Mouse (Mus musculus) cerebellum, adult 2 months (tissue): Measurements from ENCODE around the gene Gja5. TPM values are rescaled to one million over a fixed set of nuclear protein-coding genes. Genes with fewer than 3 reads are reported as not detected.

ENCODE experiments used
- DNase-seq, 2 experiments: peaks; one replicate each; pipeline ENCODE4 v3.0.0; 2021
- H3K27ac ChIP-seq: fragments of 200-500 bp; 2 replicates; pipeline ENCODE4 v1.5.1; 2012; ENCODE audit warnings: low read length, control low read depth, inconsistent platforms; ENCODE audit not compliant: insufficient read depth
- H3K27me3 ChIP-seq: fragments of 200-500 bp; 2 replicates; pipeline ENCODE4 v1.6.1; 2012; ENCODE audit warnings: inconsistent platforms, mild to moderate bottlenecking, low read length, moderate library complexity; ENCODE audit not compliant: control insufficient read depth, insufficient read depth
- H3K4me1 ChIP-seq: fragments of 200-500 bp; 2 replicates; pipeline ENCODE4 v1.6.1; 2011; ENCODE audit warnings: low read length; ENCODE audit not compliant: control insufficient read depth, insufficient read depth
- H3K4me3 ChIP-seq: fragments of 200-500 bp; replicated peaks from 2 replicates; pipeline ENCODE3; 2011; ENCODE audit warnings: mild to moderate bottlenecking, low read depth, low read length, control low read depth; ENCODE audit not compliant: insufficient read depth
- CTCF ChIP-seq: fragments of 200-500 bp; IDR thresholded peaks from 2 replicates; pipeline ENCODE4 v1.5.1; 2011; ENCODE audit warnings: low read depth, mild to moderate bottlenecking, control low read depth, low read length, moderate library complexity, borderline replicate concordance; ENCODE audit not compliant: insufficient read depth
- POLR2A ChIP-seq: fragments of 200-500 bp; IDR thresholded peaks from 2 replicates; pipeline ENCODE4 v1.6.1; 2011; ENCODE audit warnings: low read length, control low read depth, borderline replicate concordance; ENCODE audit not compliant: insufficient read depth
- WGBS: fragments of 180-500 bp; shearing (Covaris S2); methylation state at CpG from one replicate; pipeline ENCODE4 v1.1.7; 2018; 5-methylcytosine and 5-hydroxymethylcytosine counted together
- polyA plus RNA-seq: library from polyadenylated mRNA; depleted of rRNA; stranded (reverse); fragments of >200 nt; gene quantifications from 2 replicates; pipeline ENCODE4 v1.2.3, GENCODE M21; 2012; rRNA removed

The Gja5 gene
- 0.64 and 0.65 TPM in 2 replicates for polyA plus RNA-seq

DNA sequence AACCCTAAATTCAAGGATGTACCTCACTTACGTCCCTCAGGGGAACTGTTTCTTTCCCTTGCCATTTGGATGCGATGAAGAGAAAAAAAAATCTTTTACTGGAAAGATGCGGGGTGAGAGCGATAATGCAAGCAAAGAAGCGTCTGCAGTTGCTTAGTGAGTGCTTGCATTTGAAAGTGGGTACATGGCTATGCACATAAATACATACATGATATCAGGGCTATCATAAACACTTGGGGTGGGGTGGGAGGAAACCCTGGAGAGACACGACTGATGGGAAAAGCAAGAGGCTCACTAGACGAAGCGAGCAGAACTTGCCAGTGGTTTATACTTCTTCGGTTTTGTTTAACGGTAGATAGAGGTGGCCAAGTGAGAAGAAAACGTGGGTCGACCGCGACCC is at the start of gene Gja5:
Gene Gja5 (plus strand): TSS at position 301 of the 400 bp plus-strand sequence.
- Histone ChIP-seq H3K27ac (peak within 1 kb of the TSS; percentile 54), H3K27me3 (no peaks in the 10 kb centered on the region), H3K4me3 (peak within 1 kb of the TSS; percentile 77), H3K4me1 (no peaks in the 10 kb centered on the region)
- TF ChIP-seq CTCF (no peak), POLR2A (no peak)
- 7% methylated on average over 14 of the region's 14 CpGs for WGBS
- DNase-seq: no peak

DNA sequence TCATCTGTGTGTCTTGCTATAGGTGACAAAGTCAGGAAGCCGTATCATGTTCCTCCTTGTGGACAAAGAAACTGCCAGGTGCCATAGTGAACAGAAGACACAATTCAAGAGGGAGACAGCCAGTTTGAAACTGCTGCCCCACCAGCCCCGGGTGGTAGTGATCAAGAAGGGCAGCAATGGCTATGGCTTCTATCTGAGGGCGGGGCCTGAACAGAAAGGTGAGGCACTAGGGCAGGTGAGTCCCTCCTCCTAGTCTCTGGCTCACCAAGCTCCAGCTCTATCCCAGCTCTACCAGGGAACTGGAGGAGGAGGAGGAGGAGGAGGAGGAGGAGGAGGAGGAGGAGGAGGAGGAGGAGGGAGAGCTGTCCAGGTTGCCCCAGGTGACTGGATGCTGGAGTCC is 48.7 kb upstream of the Gja5 start:
- Histone ChIP-seq H3K4me3 (no peak overlapping the region), H3K4me1 (no peaks in the 10 kb centered on the region), H3K27ac (no peak overlapping the region), H3K27me3 (no peaks in the 10 kb centered on the region)
- no peak for DNase-seq
- 78% methylated on average over 3 of the region's 3 CpGs for whole genome bisulfite sequencing
- TF ChIP-seq POLR2A: no peak
- TF ChIP-seq CTCF: no peak

DNA sequence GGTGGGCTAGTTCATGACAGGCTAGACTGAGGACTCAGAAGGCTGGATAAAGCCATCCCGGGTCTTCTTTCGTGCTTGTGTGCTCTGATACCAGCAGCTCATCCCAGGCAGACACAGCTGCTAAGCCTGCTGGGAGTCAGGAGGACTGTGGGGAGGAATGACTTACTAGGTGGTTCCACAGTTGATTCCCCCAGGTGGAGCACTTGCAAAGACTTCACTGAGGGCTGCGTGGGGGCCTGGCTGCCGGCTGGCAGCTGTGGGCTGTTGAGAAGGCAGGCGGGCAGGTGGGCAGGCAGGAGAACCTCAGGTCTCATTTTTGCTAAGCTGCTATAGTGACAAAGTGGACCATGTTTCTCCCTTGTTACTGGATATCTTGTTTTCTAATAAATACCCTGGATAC is 44.0 kb upstream of the Gja5 start:
- no peak for TF ChIP-seq POLR2A
- TF ChIP-seq CTCF: no peak
- Histone ChIP-seq H3K4me3 (no peak overlapping the region), H3K27ac (no peak overlapping the region), H3K4me1 (no peaks in the 10 kb centered on the region), H3K27me3 (no peaks in the 10 kb centered on the region)
- WGBS: 94% methylated on average over 5 of the region's 5 CpGs
- DNase-seq: no peak

DNA sequence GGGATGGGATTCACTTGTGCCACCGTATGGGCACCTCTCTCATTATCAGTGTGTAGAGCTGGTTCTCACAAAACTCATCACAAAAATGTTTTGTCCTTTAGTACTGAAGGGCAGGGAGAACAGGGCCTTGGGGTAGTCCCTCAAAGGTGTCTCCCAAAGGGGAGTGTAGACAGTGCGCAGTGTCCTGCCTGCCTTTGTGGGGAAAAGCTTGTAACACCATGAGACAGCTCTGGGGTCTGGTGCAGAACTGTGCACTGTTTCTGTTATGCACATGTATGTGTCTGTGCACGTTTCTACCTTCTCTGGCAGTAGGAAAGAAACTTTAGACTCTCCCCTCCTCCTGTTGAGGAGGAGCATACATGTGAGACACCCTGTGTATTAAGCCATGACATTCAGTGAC is 36.6 kb upstream of the Gja5 start:
- WGBS: 92% methylated on average over 3 of the region's 3 CpGs
- H3K27ac ChIP-seq: no peak overlapping the region
- no peak for DNase-seq
- no peak for TF ChIP-seq POLR2A
- TF ChIP-seq CTCF: no peak
- no peaks in the 10 kb centered on the region for H3K27me3 ChIP-seq
- no peaks in the 10 kb centered on the region for H3K4me1 ChIP-seq
- H3K4me3 ChIP-seq: no peak overlapping the region

DNA sequence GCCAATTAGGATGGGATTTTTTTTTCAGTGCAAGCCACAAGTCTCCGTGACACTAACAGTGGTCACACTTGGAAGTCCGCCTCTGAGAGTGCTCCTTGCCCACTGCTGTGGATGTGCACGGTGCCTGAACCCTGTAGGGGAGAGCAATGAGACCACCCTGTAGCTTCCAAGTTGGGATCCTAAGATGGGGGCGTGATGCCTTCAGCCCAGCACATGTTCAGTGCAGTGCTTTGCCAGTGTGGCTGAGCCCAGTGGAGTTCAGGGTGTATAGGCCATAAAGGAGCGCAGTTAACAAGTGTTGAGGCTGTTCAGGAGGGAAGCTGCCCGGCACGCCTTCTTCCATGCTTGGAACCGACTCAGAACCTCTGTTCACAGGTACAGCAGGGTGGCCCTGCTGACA is 35.9 kb upstream of the Gja5 start:
- no peaks in the 10 kb centered on the region for H3K27me3 ChIP-seq
- no peak overlapping the region for H3K4me3 ChIP-seq
- DNase-seq: no peak
- 89% methylated on average over 8 of the region's 8 CpGs for WGBS
- H3K27ac ChIP-seq: no peak overlapping the region
- no peaks in the 10 kb centered on the region for H3K4me1 ChIP-seq
- no peak for TF ChIP-seq POLR2A
- no peak for TF ChIP-seq CTCF

DNA sequence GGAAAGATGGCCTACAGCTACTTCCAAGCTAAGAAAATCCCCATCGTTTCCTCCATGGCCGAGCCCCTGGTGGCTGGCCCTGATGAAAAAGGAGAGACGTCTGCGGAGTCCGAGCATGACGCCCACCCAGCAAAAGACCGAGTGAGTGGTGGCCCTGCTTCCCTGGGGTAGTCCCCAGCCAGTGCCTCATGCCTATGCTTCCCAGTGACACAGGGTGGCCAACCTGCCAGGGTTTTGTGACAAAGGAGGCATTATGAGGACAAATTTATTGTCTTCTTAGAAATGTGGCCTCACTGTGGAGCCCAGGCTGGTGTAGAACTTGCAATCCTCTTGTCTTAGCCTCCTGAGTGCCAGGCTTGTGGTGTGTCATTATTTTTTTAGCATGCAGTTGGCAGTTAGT is 35.4 kb upstream of the Gja5 start:
- Histone ChIP-seq H3K27me3 (no peaks in the 10 kb centered on the region), H3K4me1 (no peaks in the 10 kb centered on the region), H3K4me3 (no peak overlapping the region), H3K27ac (no peak overlapping the region)
- 86% methylated on average over 7 of the region's 7 CpGs for WGBS
- TF ChIP-seq CTCF (no peak), POLR2A (no peak)
- no peak for DNase-seq

DNA sequence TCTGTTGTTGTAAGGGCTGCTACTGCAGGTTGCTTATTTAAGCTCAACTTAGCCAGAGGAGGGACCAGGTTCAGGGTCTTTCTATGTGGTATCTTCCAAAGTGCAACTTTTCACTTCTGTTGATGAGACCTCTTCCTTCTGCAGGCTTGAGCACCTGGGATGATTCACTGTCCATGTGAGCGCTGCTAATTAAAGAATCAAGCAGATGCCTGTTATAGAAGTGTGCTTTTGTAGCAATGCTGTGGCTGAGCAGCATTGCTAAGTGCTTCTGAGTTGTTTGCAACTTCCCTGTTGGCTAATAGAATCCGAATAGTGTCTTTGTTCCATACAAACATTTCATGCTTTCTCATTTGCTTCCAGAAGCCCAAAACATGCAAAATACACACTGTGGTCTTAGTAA is 34.2 kb upstream of the Gja5 start:
- no peak for DNase-seq
- H3K27me3 ChIP-seq: no peaks in the 10 kb centered on the region
- 93% methylated on average over 2 of the region's 2 CpGs for WGBS

DNA sequence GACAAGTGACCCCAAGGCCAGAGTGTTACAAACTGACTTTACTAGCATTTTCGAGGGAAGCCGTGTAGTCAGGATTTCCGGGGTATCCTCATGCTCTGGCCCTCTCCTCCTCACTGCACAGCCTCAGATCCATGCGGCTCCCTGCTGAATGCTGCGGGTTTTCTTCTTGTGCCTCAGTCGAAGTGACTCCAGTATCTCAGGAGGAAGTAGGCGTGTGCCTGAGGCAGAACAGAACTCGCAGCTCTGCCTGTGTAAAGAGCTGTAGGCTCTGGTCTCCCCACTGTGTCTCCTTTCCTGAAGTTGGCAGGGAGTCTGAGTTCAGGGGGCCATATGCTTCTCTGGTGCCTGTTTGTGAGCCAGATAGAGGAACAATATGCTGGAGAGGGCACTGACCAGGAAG is 33.4 kb upstream of the Gja5 start:
- WGBS: 79% methylated on average over 8 of the region's 8 CpGs
- DNase-seq: no peak
- Histone ChIP-seq H3K4me1 (no peaks in the 10 kb centered on the region), H3K27me3 (no peaks in the 10 kb centered on the region), H3K4me3 (no peak overlapping the region), H3K27ac (no peak overlapping the region)
- no peak for TF ChIP-seq CTCF
- TF ChIP-seq POLR2A: no peak

More for the DNA sequence above, 34.2 kb upstream of the Gja5 start:
- Histone ChIP-seq H3K27ac (no peak overlapping the region), H3K4me1 (no peaks in the 10 kb centered on the region), H3K4me3 (no peak overlapping the region)
- TF ChIP-seq POLR2A: no peak
- TF ChIP-seq CTCF: no peak
